Mouse (Mus musculus): ENCODE results near the gene Ankrd66. TPM values are rescaled to one million over a fixed set of nuclear protein-coding genes. Genes with fewer than 3 reads are reported as not detected.
A peak's percentile ranks its signal among the peaks of the same experiment; 100 is the strongest.

Gene Ankrd66
- total RNA-seq (2021) = under 1 TPM; 0.26 to 0.27 TPM
- long read RNA-seq, experiment 1 = 0 reads
- long read RNA-seq, experiment 2 = 0 reads

DNA sequence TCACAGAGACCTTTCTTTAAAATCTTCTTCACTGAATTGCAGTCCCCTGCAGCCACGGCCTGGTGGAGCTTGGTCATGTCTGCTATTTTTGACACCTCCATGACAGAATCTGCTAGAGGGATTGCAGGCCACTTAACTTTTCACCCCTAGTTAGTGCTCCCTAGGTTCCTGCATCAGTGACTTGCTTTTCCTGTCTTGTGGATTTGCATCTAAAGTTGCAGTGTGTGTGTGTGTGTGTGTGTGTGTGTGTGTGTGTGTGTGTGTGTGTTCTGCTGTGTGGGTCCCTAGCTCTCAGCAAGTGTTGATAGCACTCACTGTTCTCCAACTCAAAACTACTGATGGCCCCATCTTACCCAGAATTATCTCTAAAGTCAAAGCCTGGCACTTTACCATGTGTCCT, at the start of gene Ankrd66:
Gene Ankrd66, minus strand, starts transcription at position 101 of the 400 bp plus-strand sequence.
- no peak within 1 kb of the TSS for H3K27ac ChIP-seq
- TF ChIP-seq CTCF (IDR thresholded peaks at IDR 0.05) = no peak
- no peak for DNase-seq (ENCODE audit: extremely low spot score in 1 of 2, low spot score in 2 of 2)
- intact Hi-C loops (cut with DNase I) = no loop called here
- no peak within 1 kb of the TSS for H3K4me3 ChIP-seq

DNA sequence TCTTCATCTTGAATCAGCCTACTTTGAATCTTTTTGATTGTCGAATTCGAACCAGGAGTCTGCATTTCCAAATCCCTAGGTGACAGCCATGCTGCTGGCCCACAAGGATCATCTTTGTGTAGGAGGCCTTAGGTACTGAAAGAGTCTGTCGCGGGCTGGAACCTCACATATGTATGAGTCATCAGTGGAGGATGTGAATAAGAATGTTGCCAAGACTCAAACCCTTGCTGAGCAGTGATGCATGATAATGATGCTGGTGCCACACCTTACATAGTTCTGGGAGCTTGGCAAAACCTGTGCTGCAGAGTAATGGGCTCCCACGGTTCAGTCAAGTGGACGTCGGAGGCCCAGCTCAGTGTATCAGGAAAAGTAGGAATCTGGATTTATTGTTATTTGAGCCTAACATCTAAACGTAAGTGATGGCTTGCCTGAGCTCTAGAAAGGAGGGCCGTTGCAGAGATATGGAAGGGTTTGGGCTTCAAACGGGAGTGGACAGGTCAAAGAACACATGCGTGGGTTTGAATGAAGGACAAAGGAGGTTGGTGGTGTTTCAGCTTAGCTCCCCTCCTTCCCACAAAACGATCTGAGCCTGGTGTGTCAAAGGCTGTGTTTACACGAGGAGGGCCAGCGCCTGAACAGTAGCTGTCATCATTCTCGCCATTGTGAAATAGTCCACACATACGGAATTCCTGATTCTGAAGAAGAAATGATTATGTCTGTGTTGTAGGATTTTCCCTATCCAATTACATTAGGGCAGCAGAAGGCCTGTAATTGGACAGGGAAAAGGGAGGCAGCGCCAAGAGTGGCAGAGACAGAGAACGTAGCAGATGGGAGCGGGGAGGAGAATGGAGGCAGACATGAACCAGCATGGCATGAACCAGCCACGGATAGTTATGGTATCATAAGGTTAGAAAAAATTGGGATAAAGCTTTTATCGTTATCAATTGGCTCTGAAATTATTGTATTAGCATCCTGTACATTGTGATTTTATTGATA, 49.2 kb upstream of the Ankrd66 start:
- no peak for TF ChIP-seq CTCF (IDR thresholded peaks at IDR 0.05)
- peak in 1 of 2 experiments; percentile 18 for DNase-seq (ENCODE audit: extremely low spot score in 1 of 2, low spot score in 2 of 2)

DNA sequence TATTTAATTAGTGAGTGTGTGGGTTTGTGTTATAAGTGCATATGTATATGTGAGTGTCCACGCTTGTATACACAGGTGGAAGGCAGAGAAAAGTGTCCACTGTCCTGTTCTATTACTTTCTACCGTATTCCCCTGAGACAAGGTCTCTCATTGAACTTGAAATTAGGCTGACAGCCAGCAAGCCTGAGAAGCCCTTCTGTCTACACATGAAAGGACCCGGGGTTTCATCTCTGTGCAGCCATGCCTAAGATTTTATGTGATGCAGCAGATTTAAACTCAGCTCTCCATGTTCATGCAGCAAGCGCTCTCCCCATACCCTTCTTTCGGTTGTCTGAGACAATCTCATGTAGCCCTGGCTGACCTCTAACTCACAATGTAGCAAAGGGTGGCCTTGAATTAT, 47.1 kb upstream of the Ankrd66 start:
- intact Hi-C loops (cut with DNase I) = no loop called here
- Histone ChIP-seq H3K27ac (no peak overlapping the region), H3K4me3 (no peak overlapping the region)
- no peak for DNase-seq (ENCODE audit: extremely low spot score in 1 of 2, low spot score in 2 of 2)
- no peak for TF ChIP-seq CTCF (IDR thresholded peaks at IDR 0.05)

More for the DNA sequence above, 49.2 kb upstream of the Ankrd66 start:
- intact Hi-C loops (cut with DNase I) = no loop called here
- no peak overlapping the region for H3K4me3 ChIP-seq
- H3K27ac ChIP-seq = no peak overlapping the region

DNA sequence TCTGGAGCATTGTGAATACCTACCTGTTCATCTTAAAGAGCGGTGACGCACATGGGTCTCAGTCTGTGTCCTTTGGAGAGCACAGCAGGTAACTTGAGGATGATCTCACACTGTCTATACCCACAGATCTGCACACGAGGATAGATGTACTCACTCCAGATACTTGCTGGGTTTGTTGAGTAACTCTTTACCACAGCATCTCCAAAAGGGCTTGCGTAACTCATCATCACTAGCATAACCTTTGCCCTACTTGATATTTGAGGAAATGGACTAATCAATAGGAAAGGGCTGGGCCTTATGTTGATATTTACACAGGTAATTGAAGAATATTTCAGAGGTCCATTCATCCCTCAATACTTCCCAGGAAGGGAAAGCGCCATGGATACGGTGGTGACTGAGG, 46.3 kb upstream of the Ankrd66 start:
- no peak for TF ChIP-seq CTCF (IDR thresholded peaks at IDR 0.05)
- Histone ChIP-seq H3K4me3 (no peak overlapping the region), H3K27ac (no peak overlapping the region)
- intact Hi-C loops (cut with DNase I) = no loop called here
- no peak for DNase-seq (ENCODE audit: extremely low spot score in 1 of 2, low spot score in 2 of 2)

DNA sequence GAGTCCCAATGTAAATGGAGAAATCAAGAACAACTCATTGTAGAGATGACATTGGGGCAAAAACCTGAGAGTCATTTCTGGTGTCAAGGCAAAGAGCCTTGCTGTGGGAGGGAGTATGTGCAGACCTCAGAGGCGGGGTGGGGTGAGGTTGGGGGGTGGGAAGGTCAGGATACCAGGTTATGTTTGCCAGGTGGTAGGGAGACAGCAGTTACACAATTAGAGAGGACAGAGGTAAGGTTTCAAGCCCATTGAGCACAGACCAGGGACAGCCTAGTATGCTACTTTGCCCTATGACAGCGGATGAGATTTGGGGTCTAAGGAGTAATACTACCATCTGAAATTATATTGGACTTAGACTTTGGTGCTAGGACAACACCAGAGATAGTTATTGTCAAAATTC, 43.8 kb upstream of the Ankrd66 start:
- Histone ChIP-seq H3K27ac (no peak overlapping the region), H3K4me3 (no peak overlapping the region)
- DNase-seq (ENCODE audit: extremely low spot score in 1 of 2, low spot score in 2 of 2) = no peak
- intact Hi-C loops (cut with DNase I) = no loop called here
- TF ChIP-seq CTCF (IDR thresholded peaks at IDR 0.05) = no peak

DNA sequence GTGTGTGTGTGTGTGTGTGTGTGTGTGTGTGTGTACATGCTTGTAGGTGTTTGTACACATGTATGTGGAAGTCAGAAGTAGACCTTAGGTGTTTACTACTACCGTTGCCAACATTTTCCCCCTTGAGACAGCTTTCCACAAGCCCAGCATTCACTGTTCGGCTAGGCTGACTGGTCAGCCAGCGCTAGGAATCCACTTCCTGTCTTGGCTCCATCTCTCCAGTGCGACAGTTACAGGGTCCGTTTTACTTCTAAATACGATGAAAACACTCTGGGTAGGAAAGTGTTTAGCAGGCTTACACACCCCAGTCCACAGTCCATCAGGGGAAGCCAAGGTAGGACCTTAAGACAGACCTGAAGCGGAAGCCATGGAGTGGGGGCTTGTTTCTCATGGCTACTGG, 41.3 kb upstream of the Ankrd66 start:
- no peak for TF ChIP-seq CTCF (IDR thresholded peaks at IDR 0.05)
- intact Hi-C loops (cut with DNase I) = no loop called here
- Histone ChIP-seq H3K27ac (no peak overlapping the region), H3K4me3 (no peak overlapping the region)
- DNase-seq (ENCODE audit: extremely low spot score in 1 of 2, low spot score in 2 of 2) = no peak

DNA sequence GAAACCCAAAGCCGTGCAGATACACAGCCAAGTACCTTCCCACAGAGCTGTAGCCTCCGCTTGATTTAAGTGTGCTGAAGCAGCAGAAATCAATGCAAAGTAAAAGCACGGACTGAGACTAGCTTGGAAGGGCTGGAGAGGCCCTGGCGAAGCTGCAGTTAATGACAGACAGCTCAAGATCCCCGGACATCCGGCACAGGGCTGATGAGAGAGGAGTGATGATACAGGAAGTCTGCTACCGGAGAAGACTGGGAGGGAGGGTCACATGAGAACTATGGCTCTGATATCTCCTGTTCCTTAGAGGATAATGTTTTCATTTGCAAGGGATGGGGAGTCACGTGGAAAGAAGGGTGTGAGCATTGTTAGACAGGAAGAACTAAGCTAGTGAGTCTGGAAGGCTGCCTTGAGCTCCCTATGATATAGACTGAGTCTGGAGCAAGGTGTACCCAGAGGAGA, 37.6 kb upstream of the Ankrd66 start:
- DNase-seq (ENCODE audit: extremely low spot score in 1 of 2, low spot score in 2 of 2) = no peak
- H3K4me3 ChIP-seq = no peak overlapping the region
- H3K27ac ChIP-seq = no peak overlapping the region
- TF ChIP-seq CTCF (IDR thresholded peaks at IDR 0.05) = no peak
- intact Hi-C loops (cut with DNase I) = no loop called here

DNA sequence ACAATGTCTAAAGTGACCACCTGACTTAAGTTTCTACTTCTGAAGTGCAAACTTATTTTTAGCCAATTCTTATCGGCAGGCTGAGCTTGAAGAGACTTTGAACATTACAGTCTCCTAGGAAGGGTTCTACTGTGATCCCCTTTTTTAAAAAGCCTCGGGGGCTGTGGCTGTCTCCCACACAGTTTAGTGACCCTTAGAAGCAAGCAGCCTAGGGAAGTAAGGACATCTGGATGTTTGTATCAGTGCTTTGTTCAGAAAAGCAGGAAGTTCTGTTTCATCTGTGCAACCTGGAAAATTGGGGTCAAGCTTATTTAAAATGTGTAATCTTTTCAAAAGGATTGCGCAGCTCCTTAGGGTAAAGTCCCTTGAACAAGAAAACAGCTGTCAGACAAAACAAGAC, 37.0 kb upstream of the Ankrd66 start:
- TF ChIP-seq CTCF (IDR thresholded peaks at IDR 0.05) = no peak
- intact Hi-C loops (cut with DNase I) = no loop called here
- DNase-seq (ENCODE audit: extremely low spot score in 1 of 2, low spot score in 2 of 2) = no peak
- no peak overlapping the region for H3K4me3 ChIP-seq
- no peak overlapping the region for H3K27ac ChIP-seq

DNA sequence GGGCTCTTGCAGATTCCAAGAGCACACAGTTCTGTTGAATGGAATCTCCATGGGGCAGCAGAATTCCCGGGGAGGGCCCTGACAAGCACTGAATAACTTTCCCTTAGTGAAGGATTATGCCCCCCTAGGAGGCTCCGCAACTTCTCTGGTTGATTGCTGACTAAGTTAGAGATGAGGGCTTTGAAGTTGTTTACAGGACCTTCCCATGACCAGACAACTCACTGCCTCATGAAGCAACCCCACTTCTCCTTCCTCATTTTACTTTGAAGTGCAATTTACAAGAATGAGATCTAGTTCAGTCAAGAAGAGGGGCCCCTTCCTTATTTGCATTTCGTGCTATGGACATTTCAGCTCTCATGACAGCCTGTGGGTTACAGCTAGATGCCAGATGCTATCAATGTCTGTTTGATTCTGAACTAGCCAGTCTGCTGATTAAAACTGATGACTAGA, 30.2 kb upstream of the Ankrd66 start:
- Histone ChIP-seq H3K4me3 (no peak overlapping the region), H3K27ac (no peak overlapping the region)
- intact Hi-C loops (cut with DNase I) = no loop called here
- DNase-seq (ENCODE audit: extremely low spot score in 1 of 2, low spot score in 2 of 2) = no peak
- TF ChIP-seq CTCF (IDR thresholded peaks at IDR 0.05) = no peak

DNA sequence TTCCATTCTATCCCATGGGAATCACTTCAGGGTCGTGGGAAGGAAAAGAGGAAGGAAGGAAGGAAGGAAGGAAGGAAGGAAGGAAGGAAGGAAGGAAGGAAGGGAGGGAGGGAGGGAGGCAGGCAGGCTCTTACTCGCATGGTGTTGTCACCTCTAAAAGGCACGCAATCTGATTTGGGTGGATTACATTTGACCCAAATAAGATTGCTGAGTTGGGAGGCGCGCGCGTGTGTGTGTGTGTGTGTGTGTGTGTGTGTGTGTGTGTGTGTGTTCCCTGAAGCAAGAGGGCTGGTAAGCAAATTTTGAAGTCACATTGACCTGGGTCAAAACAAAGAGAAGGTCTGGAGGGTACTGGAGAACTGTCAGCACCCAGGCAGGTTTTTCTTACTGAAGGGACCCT, 25.8 kb upstream of the Ankrd66 start:
- no peak for DNase-seq (ENCODE audit: extremely low spot score in 1 of 2, low spot score in 2 of 2)
- H3K27ac ChIP-seq = no peak overlapping the region
- intact Hi-C loops (cut with DNase I) = no loop called here
- no peak for TF ChIP-seq CTCF (IDR thresholded peaks at IDR 0.05)
- H3K4me3 ChIP-seq = no peak overlapping the region

DNA sequence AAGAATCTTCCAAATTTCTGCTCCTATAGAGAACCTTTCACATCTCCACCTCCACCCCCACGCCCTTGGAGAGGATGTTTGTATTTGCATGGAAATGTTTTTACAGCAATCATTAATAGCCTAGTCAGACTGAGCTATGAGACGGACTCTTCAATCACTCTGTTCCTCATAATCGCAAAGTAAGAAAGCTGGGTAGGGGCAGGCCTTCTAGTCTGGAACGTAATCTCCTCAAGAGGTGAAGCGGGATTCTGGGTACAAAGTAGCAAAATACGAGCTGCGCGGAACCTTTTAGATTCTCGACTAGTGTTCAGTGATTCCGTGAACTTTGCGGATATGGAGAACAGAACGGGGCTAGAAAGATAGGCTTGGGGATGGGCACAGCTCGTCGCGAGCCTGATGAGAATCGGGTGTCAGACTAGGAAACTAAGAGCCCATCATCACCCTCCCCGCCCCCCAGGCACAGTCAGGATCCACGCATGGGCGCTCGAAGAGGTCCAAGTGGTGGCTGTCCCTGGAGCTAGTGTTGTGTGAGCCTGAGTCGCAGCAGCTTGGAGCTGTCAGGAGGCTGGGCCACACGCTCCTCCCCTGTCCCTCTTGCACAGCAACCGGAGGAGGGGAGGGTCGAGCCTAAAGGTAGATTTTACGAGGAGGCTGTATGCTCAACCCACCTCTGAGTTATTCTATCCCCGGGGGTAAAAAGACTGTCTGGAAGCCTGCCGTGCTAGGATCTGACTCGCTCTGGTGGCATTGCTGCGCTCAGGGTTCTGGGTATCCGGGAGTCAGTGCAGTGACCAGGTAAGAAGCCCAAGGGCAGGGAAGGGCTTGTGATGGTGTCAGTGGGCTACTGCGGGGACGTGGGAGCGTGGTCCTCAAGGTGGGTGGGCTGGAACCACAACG, 24.8 kb upstream of the Ankrd66 start, which contains the start of gene Pla2g7:
Gene Pla2g7, plus strand, starts transcription at position 107 of the 897 bp plus-strand sequence.
- no peak for TF ChIP-seq CTCF (IDR thresholded peaks at IDR 0.05)
- intact Hi-C loops (cut with DNase I) = no loop called here
- DNase-seq (ENCODE audit: extremely low spot score in 1 of 2, low spot score in 2 of 2) = peak; percentile 40 to 43
- peak within 1 kb of the TSS; percentile 50 for H3K4me3 ChIP-seq
- peak within 1 kb of the TSS; percentile 45 for H3K27ac ChIP-seq

All from left cerebral cortex, adult 2 months (tissue).